Mouse (Mus musculus): ENCODE data around the gene Nxn.

DNA sequence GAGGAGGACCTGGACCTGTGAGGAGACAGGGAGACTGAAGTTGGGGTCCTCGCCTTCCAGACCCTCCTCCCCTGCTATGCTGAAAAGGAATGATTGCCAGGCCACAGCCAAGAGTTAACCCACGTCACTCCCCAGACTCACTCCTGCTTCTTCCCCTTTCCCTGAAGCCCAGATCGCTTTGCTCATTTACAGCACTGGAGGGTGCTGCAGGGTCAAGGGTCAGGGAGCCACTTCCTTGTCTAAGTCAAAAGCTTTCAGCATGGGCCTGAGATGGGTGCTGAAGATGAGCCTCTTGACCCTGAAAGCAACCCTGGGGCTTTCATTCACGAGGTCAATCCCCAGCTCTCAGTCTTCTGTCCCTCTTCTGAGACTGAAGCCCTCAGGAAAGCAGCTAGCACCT, 20.2 kb upstream of the Nxn start:
- TF ChIP-seq CTCF (IDR thresholded peaks at IDR 0.05; ENCODE audit: extremely low read depth, insufficient read length, insufficient replicate concordance, low read depth, low read length) (no peak), POLR2A (IDR thresholded peaks at IDR 0.05; ENCODE audit: low read depth, low read length) (no peak)
